Mouse (Mus musculus) lung, postnatal 36 days (tissue): ENCODE measurements around the gene Gm3543.
"Not testable (repeated sequence)": the region's sequence is repeated elsewhere in the genome, so short reads cannot be mapped to it uniquely, and the experiment has no call there.

Source experiments
- DNase-seq: peaks from one replicate; pipeline ENCODE4 v3.0.0; 2022; ENCODE audit warnings: mixed read lengths

The Gm3543 gene

GRCm38 (mm10) chr14:41983225-41983624 lies at the start of gene Gm3543:
Gene Gm3543, minus strand, starts transcription at chr14:41983325.
- not testable (repeated sequence) for DNase-seq

GRCm38 (mm10) chr14:41968596-41968995 lies 14.5 kb downstream of the Gm3543 start:
- DNase-seq: not testable (repeated sequence)

- not testable (repeated sequence) for DNase-seq
Observed at GRCm38 (mm10) chr14:41967827-41968226, 15.3 kb downstream of the Gm3543 start, which contains the start of gene Gm6401. Gene Gm6401, minus strand, starts transcription at chr14:41967927.

- DNase-seq: not testable (repeated sequence)
Observed at GRCm38 (mm10) chr14:41964095-41964494, 19.0 kb downstream of the Gm3543 start.

GRCm38 (mm10) chr14:41943695-41944094 lies 39.4 kb downstream of the Gm3543 start, which contains the start of gene 1700024B05Rik:
Gene 1700024B05Rik, plus strand, starts transcription at chr14:41943995.
- DNase-seq: not testable (repeated sequence)
